Mouse (Mus musculus) brain, embryonic 14.5 days (tissue): Measurements from ENCODE around the gene Ifi27l2a.

Experiments
- CTCF ChIP-seq: fragments of 200-500 bp; IDR thresholded peaks from 2 replicates; pipeline ENCODE4 v1.5.1; 2012; ENCODE audit warnings: inconsistent platforms, mild to moderate bottlenecking, moderate library complexity, borderline replicate concordance; ENCODE audit not compliant: insufficient read depth, insufficient read length; ENCODE audit errors: extremely low read depth
- POLR2A ChIP-seq: fragments of 200-500 bp; IDR thresholded peaks from 2 replicates; pipeline ENCODE4 v1.6.1; 2012; ENCODE audit warnings: mild to moderate bottlenecking, inconsistent platforms, borderline replicate concordance; ENCODE audit not compliant: poor library complexity, insufficient read depth, insufficient read length, severe bottlenecking; ENCODE audit errors: extremely low read depth

DNA sequence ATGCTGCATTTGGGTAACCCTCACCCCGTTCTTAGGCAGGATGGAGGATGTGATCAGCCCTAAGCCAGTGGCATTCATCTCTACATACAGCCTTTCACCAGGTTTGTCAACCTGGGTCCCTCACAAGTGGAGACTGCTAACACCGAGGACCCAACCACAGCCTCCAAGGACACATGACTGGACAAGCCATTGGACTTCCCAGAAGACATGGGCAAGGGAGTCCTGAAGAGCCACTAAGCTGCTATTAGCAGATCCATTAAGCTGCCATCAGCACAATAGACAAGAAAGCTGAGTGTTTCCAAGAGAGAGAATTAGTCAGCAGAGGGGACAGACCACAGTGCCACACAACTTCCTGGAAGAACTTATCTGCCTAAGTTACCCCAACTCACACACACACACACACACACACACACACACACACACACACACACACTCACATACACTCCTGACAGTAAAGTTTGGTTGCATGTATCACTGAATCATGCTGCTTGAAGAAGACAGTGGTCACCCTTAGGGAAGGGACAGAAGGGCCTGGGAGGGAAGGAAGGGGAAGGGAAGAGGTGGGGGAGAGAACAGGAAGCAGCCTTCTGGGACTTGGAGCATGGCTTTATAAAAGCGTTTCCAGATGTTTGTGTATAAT lies 47.7 kb upstream of the Ifi27l2a start:
- TF ChIP-seq POLR2A = no peak
- TF ChIP-seq CTCF = no peak
